Comparison of ENCODE assay signal across 14 mouse cellular contexts in genomic region chr10:69916205-69916604, GRCm38 (mm10).
DNase-seq lines count a peak whose midpoint lies in the region; ATAC-seq and TF ChIP-seq lines count a peak whose summit lies in the region.
"Had no signal": no experiment of that assay in that cellular context is flagged by ENCODE, and none has a peak within 500 bp of the region (broad histone marks: within the 10 kb centered on the region; RNA-seq: fewer than 3 reads in every experiment).

No protein-coding gene starts in this region.

- no peak for TF ChIP-seq EP300 in heart, postnatal 0 days (IDR thresholded peaks at IDR 0.05; ENCODE audit: low read depth)
- no peak for TF ChIP-seq EP300 in stomach, postnatal 0 days (optimal IDR thresholded peaks at IDR 0.05)

- no peaks in the 10 kb centered on the region for H3K36me3 ChIP-seq in heart, postnatal 0 days (replicated peaks; ENCODE audit: control insufficient read depth, insufficient read depth, low read length)
- no peaks in the 10 kb centered on the region for H3K36me3 ChIP-seq in liver, embryonic 15.5 days (replicated peaks)
- no peaks in the 10 kb centered on the region for H3K36me3 ChIP-seq in stomach, postnatal 0 days (ENCODE audit: control insufficient read depth, insufficient read depth, low read length)
- H3K36me3 ChIP-seq: heart, embryonic 15.5 days had no signal

- no peak overlapping the region for H3K4me3 ChIP-seq in heart, postnatal 0 days (ENCODE audit: low read depth, low read length)
- H3K4me3 ChIP-seq in liver, embryonic 15.5 days (replicated peaks), result no peak overlapping the region
- H3K4me3 ChIP-seq in stomach, postnatal 0 days (ENCODE audit: low read depth, low read length), result no peak overlapping the region
- H3K4me3 ChIP-seq: heart, embryonic 15.5 days; hindbrain, embryonic 12.5 days had no signal

- 0 out of 2 replicates have a peak overlapping the region, but pooled peaks have one; percentile 0 for H3K27ac ChIP-seq in heart, postnatal 0 days (ENCODE audit: low read depth)
- H3K27ac ChIP-seq in liver, embryonic 15.5 days (replicated peaks), result peak overlapping the region; percentile 34; the same call in 1 of the 2 replicates
- H3K27ac ChIP-seq in stomach, postnatal 0 days (replicated peaks), result peak overlapping the region; percentile 56; the same call in 1 of the 2 replicates
- H3K27ac ChIP-seq: heart, embryonic 15.5 days; hindbrain, embryonic 12.5 days had no signal

- H3K4me2 ChIP-seq in heart, postnatal 0 days (ENCODE audit: low read depth, low read length), result no peak overlapping the region
- H3K4me2 ChIP-seq in liver, embryonic 15.5 days, result no peak overlapping the region
- H3K4me2 ChIP-seq in stomach, postnatal 0 days (replicated peaks; ENCODE audit: low read depth), result no peak overlapping the region
- H3K4me2 ChIP-seq: heart, embryonic 15.5 days; hindbrain, embryonic 12.5 days had no signal

- H3K9ac ChIP-seq in heart, postnatal 0 days (replicated peaks; ENCODE audit: low read depth, low read length), result no peak overlapping the region
- H3K9ac ChIP-seq in liver, embryonic 15.5 days, result no peak overlapping the region
- no peak overlapping the region for H3K9ac ChIP-seq in stomach, postnatal 0 days (ENCODE audit: low read length)
- H3K9ac ChIP-seq: heart, embryonic 15.5 days; hindbrain, embryonic 12.5 days had no signal

- 77% methylated on average over 4 of the region's 4 CpGs for WGBS in heart, postnatal 0 days
- 68% methylated on average over 4 of the region's 4 CpGs for WGBS in liver, embryonic 15.5 days (ENCODE audit: insufficient replicate concordance)
- 71% methylated on average over 4 of the region's 4 CpGs for WGBS in stomach, postnatal 0 days

- DNase-seq in adrenal gland, adult (ENCODE audit: inconsistent age in 2 of 2, low spot score in 1 of 2), result peak; percentile 31 to 46
- no peak for DNase-seq in adrenal gland, adult 8-10 months
- DNase-seq in heart, postnatal 0 days (ENCODE audit: low spot score), result no peak
- DNase-seq in heart, adult 18-20 months, result no peak
- no peak for DNase-seq in liver
- no peak for DNase-seq in stomach, postnatal 0 days (ENCODE audit: low spot score)
- no peak for DNase-seq in frontal cortex, postnatal 14 days (ENCODE audit: low spot score in 2 of 2)
- DNase-seq: cerebellum, adult 9-10 months; left cerebral cortex, postnatal 4 days; lung, adult 18-20 months had no signal

- H3K9me3 ChIP-seq in heart, postnatal 0 days (replicated peaks; ENCODE audit: control insufficient read depth, low read length), result no peaks in the 10 kb centered on the region
- no peaks in the 10 kb centered on the region for H3K9me3 ChIP-seq in liver, embryonic 15.5 days (replicated peaks)
- H3K9me3 ChIP-seq in stomach, postnatal 0 days (ENCODE audit: control insufficient read depth, low read length), result no peaks in the 10 kb centered on the region
- H3K9me3 ChIP-seq: heart, embryonic 15.5 days; hindbrain, embryonic 12.5 days had no signal

- H3K4me1 ChIP-seq in heart, postnatal 0 days (ENCODE audit: control insufficient read depth, insufficient read depth), result no peaks in the 10 kb centered on the region
- H3K4me1 ChIP-seq in liver, embryonic 15.5 days (replicated peaks), result peaks cover 23% of the 10 kb centered on the region
- H3K4me1 ChIP-seq in stomach, postnatal 0 days (replicated peaks; ENCODE audit: control insufficient read depth, insufficient read depth), result no peaks in the 10 kb centered on the region
- H3K4me1 ChIP-seq: heart, embryonic 15.5 days; hindbrain, embryonic 12.5 days had no signal

- no peak for ATAC-seq in heart, postnatal 0 days (ENCODE audit: insufficient read depth, low read depth)
- no peak for ATAC-seq in liver, embryonic 15.5 days (ENCODE audit: insufficient read depth)
- ATAC-seq in stomach, postnatal 0 days (ENCODE audit: low FRiP score, low TSS enrichment), result peak; percentile 16; the same call in 1 of the 2 replicates
- ATAC-seq: midbrain, embryonic 16.5 days had no signal

- no peaks in the 10 kb centered on the region for H3K27me3 ChIP-seq in heart, postnatal 0 days (ENCODE audit: control insufficient read depth, insufficient read depth, low read length)
- peaks cover 43% of the 10 kb centered on the region for H3K27me3 ChIP-seq in liver, embryonic 15.5 days
- no peaks in the 10 kb centered on the region for H3K27me3 ChIP-seq in stomach, postnatal 0 days (ENCODE audit: control insufficient read depth, insufficient read depth, low read length)
- H3K27me3 ChIP-seq: heart, embryonic 15.5 days; hindbrain, embryonic 12.5 days had no signal

- no peak for TF ChIP-seq CTCF in heart, postnatal 0 days (IDR thresholded peaks at IDR 0.05; ENCODE audit: low read depth)
- TF ChIP-seq CTCF in stomach, postnatal 0 days (IDR thresholded peaks at IDR 0.05; ENCODE audit: low read depth), result no peak

Comparison
In these comparisons a context has a peak if more than half of its experiments do, and no peak if none do; other contexts are left out.
1. DNase-seq: peak in adrenal gland, adult (2 of 2); none in adrenal gland, adult 8-10 months (single experiment), heart, postnatal 0 days (single experiment), heart, adult 18-20 months (0 of 2), liver (single experiment), stomach, postnatal 0 days (single experiment) and frontal cortex, postnatal 14 days (0 of 2).
2. H3K27ac ChIP-seq: peak in every context shown above with its lines; median percentile 56 in stomach, postnatal 0 days; 34 in liver, embryonic 15.5 days; 0 in heart, postnatal 0 days.